10 mouse cellular contexts compared by ENCODE assay signal in the genomic region with DNA sequence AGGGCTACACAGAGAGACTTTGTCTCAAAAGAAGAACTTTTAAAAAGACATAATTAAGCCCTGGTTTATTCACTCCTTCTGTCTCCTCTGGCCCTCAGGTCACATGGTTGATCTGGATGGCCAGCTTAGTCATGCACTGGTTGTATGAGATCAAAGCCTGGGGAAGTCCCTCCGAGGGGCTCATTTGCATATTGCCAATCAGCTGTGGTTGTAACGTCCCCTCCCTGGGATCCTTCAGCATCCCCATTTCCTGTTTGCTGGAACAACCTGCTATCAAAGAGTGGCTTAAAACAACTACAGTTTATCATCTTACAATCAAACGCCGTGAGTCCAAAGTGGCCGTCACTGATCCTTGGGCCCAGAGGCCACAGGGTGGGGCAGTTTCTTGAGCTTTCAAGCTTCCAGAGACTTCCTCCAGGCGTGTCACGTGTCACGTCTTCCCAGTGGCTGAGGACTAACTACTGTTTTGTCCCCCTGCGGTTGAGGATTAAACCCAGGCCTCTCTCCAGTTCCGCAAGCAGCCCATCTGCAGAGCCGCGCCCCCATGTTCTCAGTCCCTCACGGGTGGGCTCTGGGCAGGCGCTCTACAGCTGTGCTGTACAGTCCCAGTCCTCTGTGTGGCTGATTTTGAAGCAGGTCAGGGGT. TPM values are rescaled to one million over a fixed set of nuclear protein-coding genes. Genes with fewer than 3 reads are reported as not detected.
DNase-seq lines count a peak whose midpoint lies in the region; ATAC-seq lines count a peak whose summit lies in the region.
"Had no signal": no experiment of that assay in that cellular context is flagged by ENCODE, and none has a peak within 500 bp of the region (broad histone marks: within the 10 kb centered on the region; RNA-seq: fewer than 3 reads in every experiment).

No protein-coding gene starts in this region.

- no peak overlapping the region for H3K9ac ChIP-seq in heart, embryonic 12.5 days
- H3K9ac ChIP-seq in liver, embryonic 12.5 days, result no peak overlapping the region
- H3K9ac ChIP-seq in neural tube, embryonic 15.5 days (replicated peaks), result no peak overlapping the region
- H3K9ac ChIP-seq: limb, embryonic 12.5 days had no signal

- H3K36me3 ChIP-seq in heart, embryonic 12.5 days, result no peaks in the 10 kb centered on the region
- H3K36me3 ChIP-seq in liver, embryonic 12.5 days, result no peaks in the 10 kb centered on the region
- H3K36me3 ChIP-seq in neural tube, embryonic 15.5 days, result no peaks in the 10 kb centered on the region
- H3K36me3 ChIP-seq: limb, embryonic 12.5 days had no signal

- H3K4me3 ChIP-seq in heart, embryonic 12.5 days, result no peak overlapping the region
- H3K4me3 ChIP-seq in liver, embryonic 12.5 days, result no peak overlapping the region
- H3K4me3 ChIP-seq in neural tube, embryonic 15.5 days (replicated peaks), result no peak overlapping the region
- H3K4me3 ChIP-seq: limb, embryonic 12.5 days had no signal

- no peak overlapping the region for H3K27ac ChIP-seq in heart, embryonic 12.5 days (ENCODE audit: poor library complexity, severe bottlenecking)
- H3K27ac ChIP-seq in liver, embryonic 12.5 days, result no peak overlapping the region
- no peak overlapping the region for H3K27ac ChIP-seq in neural tube, embryonic 15.5 days (replicated peaks)
- H3K27ac ChIP-seq: limb, embryonic 12.5 days had no signal

- peak; percentile 96 for DNase-seq in heart, adult 11 months
- DNase-seq in NIH3T3 (ENCODE audit: low read depth), result peak; percentile 26
- no peak for DNase-seq in frontal cortex, postnatal 10 days (ENCODE audit: low spot score in 2 of 2)
- DNase-seq in gastrocnemius, adult 18-20 months (ENCODE audit: low spot score), result no peak
- no peak for DNase-seq in gastrocnemius, postnatal 14 days
- DNase-seq: adrenal gland, postnatal 25 days had no signal

- H3K27me3 ChIP-seq in heart, embryonic 12.5 days (replicated peaks), result no peaks in the 10 kb centered on the region
- H3K27me3 ChIP-seq in liver, embryonic 12.5 days (replicated peaks), result no peaks in the 10 kb centered on the region
- no peaks in the 10 kb centered on the region for H3K27me3 ChIP-seq in neural tube, embryonic 15.5 days (replicated peaks)
- H3K27me3 ChIP-seq: limb, embryonic 12.5 days had no signal

- H3K4me1 ChIP-seq in heart, embryonic 12.5 days (replicated peaks), result peaks cover 1% of the 10 kb centered on the region; the same call in 1 of the 2 replicates
- peaks cover 12% of the 10 kb centered on the region for H3K4me1 ChIP-seq in liver, embryonic 12.5 days
- no peaks in the 10 kb centered on the region for H3K4me1 ChIP-seq in neural tube, embryonic 15.5 days
- H3K4me1 ChIP-seq: limb, embryonic 12.5 days had no signal

- ATAC-seq in heart, embryonic 12.5 days (ENCODE audit: insufficient number of reproducible peaks, low FRiP score), result no peak
- peak; percentile 54 for ATAC-seq in liver, embryonic 12.5 days
- ATAC-seq in neural tube, embryonic 15.5 days (ENCODE audit: low FRiP score), result peak; percentile 28; the same call in 1 of the 2 replicates

- H3K4me2 ChIP-seq in heart, embryonic 12.5 days, result no peak overlapping the region
- H3K4me2 ChIP-seq in liver, embryonic 12.5 days, result peak overlapping the region; percentile 23
- H3K4me2 ChIP-seq in neural tube, embryonic 15.5 days, result no peak overlapping the region
- H3K4me2 ChIP-seq: limb, embryonic 12.5 days had no signal

- 48% methylated on average over 14 of the region's 14 CpGs for WGBS in heart, embryonic 12.5 days
- WGBS in liver, embryonic 12.5 days (ENCODE audit: insufficient replicate concordance), result 17% methylated on average over 14 of the region's 14 CpGs
- WGBS in neural tube, embryonic 15.5 days, result 65% methylated on average over 14 of the region's 14 CpGs

- H3K9me3 ChIP-seq in heart, embryonic 12.5 days (replicated peaks), result no peaks in the 10 kb centered on the region
- no peaks in the 10 kb centered on the region for H3K9me3 ChIP-seq in liver, embryonic 12.5 days (replicated peaks)
- H3K9me3 ChIP-seq in neural tube, embryonic 15.5 days (replicated peaks), result no peaks in the 10 kb centered on the region
- H3K9me3 ChIP-seq: limb, embryonic 12.5 days had no signal

- intact Hi-C loops in gastrocnemius, postnatal 14 days (cut with DNase I; ENCODE audit: low total_unique reads), result no loop called here

RNA-seq across cellular contexts. Expression of gene Ceacam19, which starts 10.9 kb away (rescaled TPM):
- not detected in 2 replicates for polyA plus RNA-seq in heart, embryonic 12.5 days (2016; fragmentation: Nextera tagmentation; extraction: Ambion mirVana)
- polyA plus RNA-seq in liver, embryonic 12.5 days (2016; fragmentation: Nextera tagmentation; extraction: Ambion mirVana), result not detected in 2 replicates
- polyA plus RNA-seq in neural tube, embryonic 15.5 days (2015; fragmentation: Nextera tagmentation; extraction: Ambion mirVana), result not detected in 2 replicates
- total RNA-seq in gastrocnemius, adult 18-20 months (2021), result not detected
- not detected for total RNA-seq in gastrocnemius, postnatal 14 days (2021)
- total RNA-seq: adrenal gland, postnatal 25 days had no signal
- polyA plus RNA-seq: limb, embryonic 12.5 days had no signal

RNA-seq across cellular contexts. Expression of gene Ceacam16, which starts 15.8 kb away (rescaled TPM):
- not detected in 2 replicates for polyA plus RNA-seq in heart, embryonic 12.5 days (2016; fragmentation: Nextera tagmentation; extraction: Ambion mirVana)
- not detected in 2 replicates for polyA plus RNA-seq in liver, embryonic 12.5 days (2016; fragmentation: Nextera tagmentation; extraction: Ambion mirVana)
- 0.69 and 1.2 TPM in 2 replicates for polyA plus RNA-seq in neural tube, embryonic 15.5 days (2015; fragmentation: Nextera tagmentation; extraction: Ambion mirVana)
- total RNA-seq in gastrocnemius, adult 18-20 months (2021), result not detected
- under 1 TPM in 1 of 2 experiments, not detected in 1; 0.12 TPM for total RNA-seq in gastrocnemius, postnatal 14 days (2021)
- total RNA-seq: adrenal gland, postnatal 25 days had no signal
- polyA plus RNA-seq: limb, embryonic 12.5 days had no signal

RNA-seq across cellular contexts. Expression of gene Gm19345, which starts 25.1 kb away (rescaled TPM):
- not detected in 2 replicates for polyA plus RNA-seq in heart, embryonic 12.5 days (2016; fragmentation: Nextera tagmentation; extraction: Ambion mirVana)
- not detected in 2 replicates for polyA plus RNA-seq in liver, embryonic 12.5 days (2016; fragmentation: Nextera tagmentation; extraction: Ambion mirVana)
- polyA plus RNA-seq in neural tube, embryonic 15.5 days (2015; fragmentation: Nextera tagmentation; extraction: Ambion mirVana), result 14.3 and 17.3 TPM in 2 replicates
- total RNA-seq in gastrocnemius, adult 18-20 months (2021), result not detected
- not detected for total RNA-seq in gastrocnemius, postnatal 14 days (2021)

RNA-seq across cellular contexts. Expression of gene Pvr, which starts 44.1 kb away (rescaled TPM):
- polyA plus RNA-seq in heart, embryonic 12.5 days (2016; fragmentation: Nextera tagmentation; extraction: Ambion mirVana), result 15.7 and 16.0 TPM in 2 replicates
- polyA plus RNA-seq in liver, embryonic 12.5 days (2016; fragmentation: Nextera tagmentation; extraction: Ambion mirVana), result 3.6 and 3.9 TPM in 2 replicates
- polyA plus RNA-seq in neural tube, embryonic 15.5 days (2015; fragmentation: Nextera tagmentation; extraction: Ambion mirVana), result 12.0 and 12.5 TPM in 2 replicates
- 1 to 10 TPM; 4.3 to 7.6 TPM for total RNA-seq in gastrocnemius, adult 18-20 months (2021)
- 1 to 10 TPM; 8.0 to 9.4 TPM for total RNA-seq in gastrocnemius, postnatal 14 days (2021)

RNA-seq across cellular contexts. Expression of gene Bcl3, which starts 54.3 kb away (rescaled TPM):
- polyA plus RNA-seq in heart, embryonic 12.5 days (2016; fragmentation: Nextera tagmentation; extraction: Ambion mirVana), result 1.4 and 1.7 TPM in 2 replicates
- 3.7 and 5.4 TPM in 2 replicates for polyA plus RNA-seq in liver, embryonic 12.5 days (2016; fragmentation: Nextera tagmentation; extraction: Ambion mirVana)
- 1.2 and 5.2 TPM in 2 replicates for polyA plus RNA-seq in neural tube, embryonic 15.5 days (2015; fragmentation: Nextera tagmentation; extraction: Ambion mirVana)
- 1 to 10 TPM; 1.0 to 2.0 TPM for total RNA-seq in gastrocnemius, adult 18-20 months (2021)
- 1 to 10 TPM; 3.2 to 4.1 TPM for total RNA-seq in gastrocnemius, postnatal 14 days (2021)

Comparison
In these comparisons a context has a peak if more than half of its experiments do, and no peak if none do; other contexts are left out.
1. DNase-seq: peak in heart, adult 11 months (single experiment) and NIH3T3 (single experiment); none in frontal cortex, postnatal 10 days (0 of 2), gastrocnemius, adult 18-20 months (single experiment) and gastrocnemius, postnatal 14 days (single experiment).
2. RNA of gene Gm19345, which starts 25.1 kb away (polyA plus RNA-seq): 14.3 to 17.3 TPM in neural tube, embryonic 15.5 days; not detected in liver, embryonic 12.5 days and not detected in heart, embryonic 12.5 days; every median in the first group is over 10 times any median in the second.